Mouse (Mus musculus) kidney, embryonic 16.5 days (tissue): ENCODE results near the gene Frmd4a. TPM values are rescaled to one million over a fixed set of nuclear protein-coding genes. Genes with fewer than 3 reads are reported as not detected.

Experiments used
- ATAC-seq: fragments of 200-750 bp; cut with Nextera tagmentation; 2 replicates; pipeline ENCODE4 v1.8.0; 2017; ENCODE audit warnings: moderate TSS enrichment; ENCODE audit not compliant: low FRiP score, low TSS enrichment
- H3K27ac ChIP-seq: fragments of 300-500 bp; sonication (generic); 2 replicates; pipeline ENCODE4 v1.5.1; 2014; ENCODE audit warnings: low read length
- H3K27me3 ChIP-seq: fragments of 300-500 bp; sonication (generic); 2 replicates; pipeline ENCODE4 v1.6.1; 2014; ENCODE audit warnings: low read length, control low read depth, mixed read lengths; ENCODE audit not compliant: insufficient read depth
- H3K36me3 ChIP-seq: fragments of 300-500 bp; sonication (generic); 2 replicates; pipeline ENCODE4 v1.6.1; 2014; ENCODE audit warnings: low read length, control low read depth, mixed read lengths; ENCODE audit not compliant: insufficient read depth
- H3K4me1 ChIP-seq: fragments of 300-500 bp; sonication (generic); 2 replicates; pipeline ENCODE4 v1.6.1; 2014; ENCODE audit warnings: low read length, control low read depth, mixed read lengths; ENCODE audit not compliant: insufficient read depth
- H3K4me2 ChIP-seq: fragments of 300-500 bp; sonication (generic); replicated peaks from 2 replicates; pipeline ENCODE4 v1.6.1; 2014; ENCODE audit warnings: low read depth, low read length
- H3K4me3 ChIP-seq: fragments of 300-500 bp; sonication (generic); 2 replicates; pipeline ENCODE4 v1.5.1; 2014; ENCODE audit warnings: mild to moderate bottlenecking, low read length
- H3K9ac ChIP-seq: fragments of 300-500 bp; sonication (generic); replicated peaks from 2 replicates; pipeline ENCODE4 v1.6.1; 2014; ENCODE audit warnings: low read length
- H3K9me3 ChIP-seq: fragments of 300-500 bp; sonication (generic); 2 replicates; pipeline ENCODE4 v1.6.1; 2016; ENCODE audit warnings: low read length, control low read depth
- whole genome bisulfite sequencing: fragments of 180-500 bp; shearing (Covaris S2); extraction: QIAGEN DNeasy Blood & Tissue Kit; methylation state at CpG from one replicate; pipeline ENCODE4 v1.1.7; 2014; 5-methylcytosine and 5-hydroxymethylcytosine counted together
- polyA plus RNA-seq: library from polyadenylated mRNA; unstranded; fragments of >200 nt; fragmentation: Nextera tagmentation; extraction: Ambion mirVana; gene quantifications from 2 replicates; pipeline ENCODE4 v1.2.1, GENCODE M21; 2015

The Frmd4a gene
- polyA plus RNA-seq, 1 experiment from 2014 or later = 31.2 TPM

GRCm38 (mm10) chr2:4508959-4509615 lies 491.6 kb downstream of the Frmd4a start:
- Histone ChIP-seq H3K4me2 (0 out of 2 replicates have a peak overlapping the region, but pooled peaks have one; percentile 40), H3K36me3 (0 out of 2 replicates have a peak, but pooled peaks cover 6% of the 10 kb centered on the region), H3K27me3 (no peaks in the 10 kb centered on the region), H3K27ac (peak overlapping the region; percentile 87), H3K4me3 (no peak overlapping the region), H3K9ac (no peak overlapping the region), H3K9me3 (no peaks in the 10 kb centered on the region), H3K4me1 (peaks cover 32% of the 10 kb centered on the region)
- 56% methylated on average over 10 of the region's 10 CpGs for WGBS
- ATAC-seq = no peak

- ATAC-seq = peak; percentile 84
Measured at GRCm38 (mm10) chr2:4509739-4510138, 492.2 kb downstream of the Frmd4a start.

DNA sequence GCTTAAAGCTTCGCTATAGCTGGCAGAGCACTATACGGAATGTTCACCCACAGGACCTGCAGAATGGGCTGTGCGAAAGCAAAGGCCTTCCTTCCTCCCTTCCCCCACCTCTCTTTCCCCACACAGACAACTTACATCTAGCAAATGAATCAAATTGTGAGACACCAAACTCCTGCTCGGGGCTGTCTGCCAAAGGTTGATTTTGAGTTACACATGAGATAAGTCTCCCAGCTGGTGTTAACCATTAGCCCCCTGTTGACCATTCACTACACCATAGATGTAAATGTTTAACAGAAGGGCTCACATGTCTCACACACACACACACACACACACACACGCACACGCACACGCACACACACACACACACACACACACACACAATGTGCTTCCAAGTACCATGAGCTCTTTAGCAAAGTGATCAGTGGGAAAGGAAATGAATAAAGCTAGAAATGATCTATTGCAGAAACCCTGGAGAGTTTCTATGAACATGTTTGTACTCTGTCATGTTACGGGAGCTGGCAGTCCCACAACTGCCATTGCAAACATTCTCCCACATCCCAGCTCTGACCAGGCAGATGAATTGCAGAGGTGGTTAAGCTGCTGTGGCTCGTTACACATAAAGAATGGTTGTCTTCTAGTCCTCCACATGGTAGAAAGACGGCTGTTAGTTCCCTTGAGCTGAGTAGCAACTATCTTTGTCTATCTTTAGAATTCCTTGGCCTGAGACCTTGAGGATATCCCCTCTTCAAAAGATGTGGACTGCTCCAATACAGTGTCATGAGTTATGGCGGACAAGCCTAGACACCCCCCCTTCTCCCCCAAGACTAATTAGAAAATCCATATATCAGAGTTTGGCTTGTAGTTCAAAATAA lies 492.9 kb downstream of the Frmd4a start:
- Histone ChIP-seq H3K9ac (0 out of 2 replicates have a peak overlapping the region, but pooled peaks have one; percentile 4), H3K9me3 (no peaks in the 10 kb centered on the region), H3K4me1 (peaks cover 32% of the 10 kb centered on the region), H3K27ac (peak overlapping the region; percentile 87), H3K27me3 (no peaks in the 10 kb centered on the region), H3K36me3 (0 out of 2 replicates have a peak, but pooled peaks cover 6% of the 10 kb centered on the region), H3K4me2 (peak overlapping the region; percentile 40; the same call in 1 of the 2 replicates), H3K4me3 (no peak overlapping the region)
- peak; percentile 83 for ATAC-seq
- 37% methylated on average over 11 of the region's 11 CpGs for WGBS

More at GRCm38 (mm10) chr2:4509739-4510138, 492.2 kb downstream of the Frmd4a start:
- Histone ChIP-seq H3K4me1 (peaks cover 32% of the 10 kb centered on the region), H3K27ac (peak overlapping the region; percentile 87), H3K9ac (0 out of 2 replicates have a peak overlapping the region, but pooled peaks have one; percentile 4), H3K36me3 (0 out of 2 replicates have a peak, but pooled peaks cover 6% of the 10 kb centered on the region), H3K4me2 (peak overlapping the region; percentile 40; the same call in 1 of the 2 replicates), H3K4me3 (no peak overlapping the region), H3K9me3 (no peaks in the 10 kb centered on the region), H3K27me3 (no peaks in the 10 kb centered on the region)
- 33% methylated on average over 5 of the region's 5 CpGs for WGBS

- WGBS = 66% methylated on average over 2 of the region's 2 CpGs
- peak; percentile 52 for ATAC-seq
Measured at GRCm38 (mm10) chr2:4511080-4511386, 493.5 kb downstream of the Frmd4a start.

DNA sequence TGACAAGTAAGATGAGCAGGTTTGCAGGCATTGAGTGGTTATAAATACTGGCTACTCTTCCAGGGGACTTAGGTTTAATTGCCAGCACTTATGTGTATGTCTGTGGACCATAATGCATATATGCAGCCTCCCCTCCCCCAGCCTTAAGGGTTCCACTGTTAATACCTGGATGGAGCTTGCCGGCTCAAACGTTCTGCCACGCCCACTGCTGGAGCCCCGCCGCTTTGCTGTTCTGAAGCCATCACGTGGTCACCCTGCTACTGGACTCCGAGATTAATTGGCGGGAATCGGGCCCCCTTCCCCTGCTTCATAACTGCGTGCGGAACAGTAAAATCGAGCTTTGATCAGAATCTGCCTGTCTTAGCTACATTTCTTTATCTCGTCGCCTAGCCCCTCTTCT lies 495.1 kb downstream of the Frmd4a start:
- no peaks in the 10 kb centered on the region for H3K36me3 ChIP-seq
- H3K4me2 ChIP-seq = no peak overlapping the region
- WGBS = 54% methylated on average over 14 of the region's 14 CpGs
- H3K27me3 ChIP-seq = no peaks in the 10 kb centered on the region
- no peak for ATAC-seq
- H3K4me1 ChIP-seq = peaks cover 47% of the 10 kb centered on the region
- H3K27ac ChIP-seq = no peak overlapping the region
- no peak overlapping the region for H3K4me3 ChIP-seq
- no peaks in the 10 kb centered on the region for H3K9me3 ChIP-seq
- no peak overlapping the region for H3K9ac ChIP-seq

More at GRCm38 (mm10) chr2:4511080-4511386, 493.5 kb downstream of the Frmd4a start:
- H3K4me2 ChIP-seq = no peak overlapping the region
- no peaks in the 10 kb centered on the region for H3K9me3 ChIP-seq
- peak overlapping the region; percentile 87 for H3K27ac ChIP-seq
- 0 out of 2 replicates have a peak, but pooled peaks cover 6% of the 10 kb centered on the region for H3K36me3 ChIP-seq
- H3K4me3 ChIP-seq = no peak overlapping the region
- no peak overlapping the region for H3K9ac ChIP-seq
- H3K4me1 ChIP-seq = peaks cover 33% of the 10 kb centered on the region
- H3K27me3 ChIP-seq = no peaks in the 10 kb centered on the region

- WGBS = 67% methylated on average over 3 of the region's 3 CpGs
- Histone ChIP-seq H3K27me3 (no peaks in the 10 kb centered on the region), H3K27ac (no peak overlapping the region), H3K4me1 (peaks cover 29% of the 10 kb centered on the region), H3K4me2 (no peak overlapping the region), H3K36me3 (no peaks in the 10 kb centered on the region), H3K9me3 (no peaks in the 10 kb centered on the region), H3K4me3 (no peak overlapping the region), H3K9ac (no peak overlapping the region)
- no peak for ATAC-seq
Measured at GRCm38 (mm10) chr2:4515910-4516309, 498.4 kb downstream of the Frmd4a start.

DNA sequence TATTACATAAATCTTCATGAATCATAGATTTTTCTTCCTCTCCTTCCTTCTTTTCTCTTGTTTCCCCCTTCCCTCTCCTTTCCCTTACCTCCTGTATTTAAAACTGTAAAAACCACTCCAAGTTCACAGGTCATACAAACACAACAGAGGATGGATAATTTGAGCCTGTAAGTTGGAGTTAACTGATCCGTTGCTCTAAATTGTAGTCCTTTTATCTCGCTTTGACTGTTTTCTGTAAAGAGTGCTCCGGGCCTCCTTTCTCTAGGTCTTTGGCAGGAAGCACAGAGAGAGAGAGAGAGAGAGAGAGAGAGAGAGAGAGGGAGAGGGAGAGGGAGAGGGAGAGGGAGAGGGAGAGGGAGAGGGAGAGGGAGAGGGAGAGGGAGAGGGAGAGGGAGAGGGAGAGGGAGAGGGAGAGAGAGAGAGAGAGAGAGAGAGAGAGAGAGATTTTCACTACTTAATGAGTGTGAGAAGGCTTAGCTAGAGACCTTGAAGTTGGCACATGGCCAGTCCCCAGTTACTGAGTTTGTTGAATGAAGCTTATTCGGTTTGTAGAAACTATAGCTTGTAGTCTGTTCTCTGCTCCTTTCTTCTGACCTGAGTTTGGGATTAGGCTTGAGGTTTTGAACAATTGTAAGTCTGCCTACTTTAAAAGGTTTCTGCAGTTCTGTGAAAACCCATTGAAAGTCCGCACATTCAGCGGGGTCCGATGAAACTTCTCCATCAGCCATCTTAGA lies 499.5 kb downstream of the Frmd4a start:
- peak; percentile 42 for ATAC-seq
- Histone ChIP-seq H3K27ac (peak overlapping the region; percentile 74), H3K4me3 (no peak overlapping the region), H3K4me1 (peaks cover 25% of the 10 kb centered on the region), H3K36me3 (peaks cover 3% of the 10 kb centered on the region; the same call in 1 of the 2 replicates), H3K4me2 (no peak overlapping the region), H3K27me3 (no peaks in the 10 kb centered on the region), H3K9ac (0 out of 2 replicates have a peak overlapping the region, but pooled peaks have one; percentile 4), H3K9me3 (no peaks in the 10 kb centered on the region)
- WGBS = 31% methylated on average over 7 of the region's 7 CpGs

- H3K9ac ChIP-seq = 0 out of 2 replicates have a peak overlapping the region, but pooled peaks have one; percentile 4
- H3K4me2 ChIP-seq = no peak overlapping the region
- peaks cover 3% of the 10 kb centered on the region; the same call in 1 of the 2 replicates for H3K36me3 ChIP-seq
- peaks cover 20% of the 10 kb centered on the region for H3K4me1 ChIP-seq
- H3K27me3 ChIP-seq = no peaks in the 10 kb centered on the region
- no peak overlapping the region for H3K4me3 ChIP-seq
- WGBS = 24% methylated on average over 7 of the region's 7 CpGs
- peak overlapping the region; percentile 74 for H3K27ac ChIP-seq
- ATAC-seq = peak; percentile 86
- H3K9me3 ChIP-seq = no peaks in the 10 kb centered on the region
Measured at GRCm38 (mm10) chr2:4517553-4518125, 500.1 kb downstream of the Frmd4a start.

DNA sequence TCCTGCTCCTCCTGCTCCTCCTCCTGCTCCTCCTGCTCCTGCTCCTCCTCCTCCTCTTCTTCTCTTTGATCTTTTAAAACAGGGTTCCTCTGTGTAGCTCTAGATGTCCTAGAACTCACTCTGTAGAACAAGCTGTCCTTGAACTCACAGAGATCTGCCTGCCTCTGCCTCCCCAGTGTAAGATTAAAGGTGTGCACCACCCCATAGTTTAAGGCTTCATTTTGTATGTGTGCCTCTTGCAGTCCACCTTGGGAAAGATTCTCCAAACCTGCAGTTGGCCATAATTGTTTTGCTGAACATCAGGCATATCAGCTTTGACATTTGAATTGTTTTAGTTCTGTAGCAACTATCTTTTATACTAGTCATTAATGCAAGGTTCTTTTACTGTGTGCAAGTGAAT lies 501.0 kb downstream of the Frmd4a start:
- peaks cover 20% of the 10 kb centered on the region for H3K4me1 ChIP-seq
- no peaks in the 10 kb centered on the region for H3K9me3 ChIP-seq
- H3K4me2 ChIP-seq = no peak overlapping the region
- H3K4me3 ChIP-seq = no peak overlapping the region
- no peak for ATAC-seq
- H3K27ac ChIP-seq = no peak overlapping the region
- H3K27me3 ChIP-seq = no peaks in the 10 kb centered on the region
- no peak overlapping the region for H3K9ac ChIP-seq
- peaks cover 3% of the 10 kb centered on the region; the same call in 1 of the 2 replicates for H3K36me3 ChIP-seq
